10 mouse cellular contexts compared by ENCODE assay signal in the genomic region with DNA sequence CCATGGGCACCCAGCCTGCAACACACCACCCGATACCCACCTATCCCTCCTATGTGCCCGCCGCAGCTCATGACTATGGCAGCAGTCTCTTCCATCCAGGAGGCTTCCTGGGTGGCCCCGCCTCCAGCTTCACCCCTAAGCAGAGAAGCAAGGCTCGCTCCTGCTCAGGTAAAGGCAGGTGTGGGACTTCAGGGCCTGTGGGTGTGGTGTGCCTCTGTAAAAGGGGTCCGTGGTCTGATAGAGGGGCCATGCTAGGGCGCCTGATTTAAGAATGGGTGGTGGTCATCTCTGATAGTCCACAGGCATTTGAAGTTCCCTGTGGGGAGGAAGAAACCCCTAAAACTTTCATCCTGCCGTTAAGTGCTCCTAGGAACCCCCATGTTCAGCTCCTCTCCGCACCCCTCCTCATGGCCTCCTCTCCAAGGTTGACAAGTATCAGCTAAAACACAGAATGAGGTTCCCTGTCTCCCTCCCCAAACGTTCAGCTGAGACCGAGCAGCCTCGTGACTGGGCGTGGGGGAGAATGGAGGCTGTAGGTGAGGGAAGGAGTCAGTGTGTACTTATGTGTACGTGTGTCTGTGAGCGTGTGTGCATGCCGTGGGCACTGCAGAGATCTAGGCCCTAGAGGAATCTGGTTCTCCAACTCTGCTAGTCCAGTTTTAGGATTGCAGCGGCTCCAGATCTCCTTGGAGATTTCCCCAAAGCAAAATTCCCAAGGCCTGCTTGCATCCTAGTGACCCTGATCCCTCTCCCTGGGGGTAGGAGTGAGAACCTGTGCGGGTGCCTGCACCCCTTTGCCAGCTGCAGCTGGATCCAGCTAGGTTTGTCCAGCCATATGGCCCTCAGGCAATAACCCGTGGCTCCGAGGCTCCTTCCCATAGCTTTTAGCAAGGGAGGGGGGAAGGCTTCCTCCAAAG. TPM values are rescaled to one million over a fixed set of nuclear protein-coding genes. Genes with fewer than 3 reads are reported as not detected.
DNase-seq lines count a peak whose midpoint lies in the region; ATAC-seq and TF ChIP-seq lines count a peak whose summit lies in the region.
"Had no signal": no experiment of that assay in that cellular context is flagged by ENCODE, and none has a peak within 500 bp of the region (broad histone marks: within the 10 kb centered on the region; RNA-seq: fewer than 3 reads in every experiment).

No protein-coding gene starts in this region.

- peaks cover 4% of the 10 kb centered on the region; the same call in 1 of the 2 replicates for H3K4me1 ChIP-seq in forebrain, embryonic 14.5 days (ENCODE audit: control insufficient read depth, insufficient read depth, low read length)
- 0 out of 2 replicates have a peak, but pooled peaks cover 6% of the 10 kb centered on the region for H3K4me1 ChIP-seq in forebrain, postnatal 0 days (ENCODE audit: insufficient read depth)
- H3K4me1 ChIP-seq in megakaryocyte, embryonic 14.5 days, result peaks cover 97% of the 10 kb centered on the region
- H3K4me1 ChIP-seq in neural tube, embryonic 15.5 days, result peaks cover 36% of the 10 kb centered on the region

- DNase-seq in forebrain, embryonic 14.5 days (ENCODE audit: low spot score), result peak; percentile 3
- no peak for DNase-seq in forebrain, postnatal 0 days
- peak; percentile 36 to 52 for DNase-seq in kidney, postnatal 25 days
- DNase-seq in gastrocnemius, postnatal 14 days, result no peak
- DNase-seq in testis, postnatal 14 days (ENCODE audit: low spot score), result no peak
- DNase-seq: adrenal gland, postnatal 36 days had no signal

- H3K4me2 ChIP-seq in forebrain, embryonic 14.5 days (ENCODE audit: low read length), result no peak overlapping the region
- no peak overlapping the region for H3K4me2 ChIP-seq in forebrain, postnatal 0 days (ENCODE audit: low read depth)
- 0 out of 2 replicates have a peak overlapping the region, but pooled peaks have one; percentile 58 for H3K4me2 ChIP-seq in neural tube, embryonic 15.5 days

- H3K27ac ChIP-seq in forebrain, embryonic 14.5 days (ENCODE audit: low read depth, low read length), result no peak overlapping the region
- H3K27ac ChIP-seq in forebrain, postnatal 0 days (ENCODE audit: low read depth, low read length), result no peak overlapping the region
- H3K27ac ChIP-seq in neural tube, embryonic 15.5 days (replicated peaks), result no peak overlapping the region

- intact Hi-C loops in gastrocnemius, postnatal 14 days (cut with DNase I; ENCODE audit: low total_unique reads), result loop anchor here (5.0 kb wide), 1 partner anchor 41 kb away; no protein-coding TSS in a partner anchor

- peaks cover 97% of the 10 kb centered on the region for H3K27me3 ChIP-seq in forebrain, embryonic 14.5 days (replicated peaks; ENCODE audit: control insufficient read depth, insufficient read depth, low read length)
- peaks cover 91% of the 10 kb centered on the region for H3K27me3 ChIP-seq in forebrain, postnatal 0 days (ENCODE audit: insufficient read depth, low read length)
- peaks cover 58% of the 10 kb centered on the region for H3K27me3 ChIP-seq in megakaryocyte, embryonic 14.5 days (replicated peaks)
- peaks cover 93% of the 10 kb centered on the region for H3K27me3 ChIP-seq in neural tube, embryonic 15.5 days (replicated peaks)

- WGBS in forebrain, embryonic 14.5 days, result 5% methylated on average over 20 of the region's 20 CpGs
- WGBS in forebrain, postnatal 0 days, result 9% methylated on average over 20 of the region's 20 CpGs
- 6% methylated on average over 20 of the region's 20 CpGs for WGBS in neural tube, embryonic 15.5 days

- ATAC-seq in forebrain, embryonic 14.5 days, result no peak
- ATAC-seq in forebrain, postnatal 0 days, result no peak
- ATAC-seq in megakaryocyte, adult 5-6 weeks (ENCODE audit: poor library complexity, severe bottlenecking), result no peak
- ATAC-seq in neural tube, embryonic 15.5 days (ENCODE audit: low FRiP score), result no peak
- ATAC-seq: CD4-positive, CD25-positive, alpha-beta regulatory T cell, adult 4 months had no signal

- H3K4me3 ChIP-seq in forebrain, embryonic 14.5 days (ENCODE audit: low read depth, low read length), result no peak overlapping the region
- no peak overlapping the region for H3K4me3 ChIP-seq in forebrain, postnatal 0 days (ENCODE audit: low read depth, low read length)
- H3K4me3 ChIP-seq in megakaryocyte, embryonic 14.5 days (replicated peaks), result peak overlapping the region; percentile 97
- peak overlapping the region; percentile 39; the same call in 1 of the 2 replicates for H3K4me3 ChIP-seq in neural tube, embryonic 15.5 days (replicated peaks)

- TF ChIP-seq CTCF in forebrain, postnatal 0 days (IDR thresholded peaks at IDR 0.05; ENCODE audit: low read depth), result no peak

- H3K36me3 ChIP-seq in forebrain, embryonic 14.5 days (ENCODE audit: control insufficient read depth, insufficient read depth, low read length), result no peaks in the 10 kb centered on the region
- H3K36me3 ChIP-seq in forebrain, postnatal 0 days (ENCODE audit: insufficient read depth), result no peaks in the 10 kb centered on the region
- peaks cover 55% of the 10 kb centered on the region for H3K36me3 ChIP-seq in megakaryocyte, embryonic 14.5 days (replicated peaks; ENCODE audit: low read length)
- H3K36me3 ChIP-seq in neural tube, embryonic 15.5 days, result no peaks in the 10 kb centered on the region

- no peak overlapping the region for H3K9ac ChIP-seq in forebrain, embryonic 14.5 days (ENCODE audit: low read length)
- H3K9ac ChIP-seq in forebrain, postnatal 0 days, result no peak overlapping the region
- no peak overlapping the region for H3K9ac ChIP-seq in neural tube, embryonic 15.5 days (replicated peaks)

- H3K9me3 ChIP-seq in forebrain, embryonic 14.5 days (replicated peaks; ENCODE audit: control insufficient read depth, low read length), result no peaks in the 10 kb centered on the region
- H3K9me3 ChIP-seq in forebrain, postnatal 0 days (ENCODE audit: low read length), result no peaks in the 10 kb centered on the region
- H3K9me3 ChIP-seq in megakaryocyte, embryonic 14.5 days, result no peaks in the 10 kb centered on the region
- no peaks in the 10 kb centered on the region for H3K9me3 ChIP-seq in neural tube, embryonic 15.5 days (replicated peaks)

RNA-seq across cellular contexts. Expression of a gene that starts 7.3 kb away (rescaled TPM):
- 1.5 and 1.6 TPM in 2 replicates for polyA plus RNA-seq in forebrain, embryonic 14.5 days (2014; fragmentation: Nextera tagmentation; extraction: Ambion mirVana)
- total RNA-seq in forebrain, postnatal 0 days (2014; rRNA removed), result 1.2 and 2.3 TPM in 2 replicates
- polyA plus RNA-seq in forebrain, postnatal 0 days (2015; fragmentation: Nextera tagmentation; extraction: Ambion mirVana), result 4.6 and 5.6 TPM in 2 replicates
- polyA plus RNA-seq in megakaryocyte, embryonic 14.5 days (2012; ENCODE audit: insufficient read depth, low replicate concordance), result 160 and 266 TPM in 2 replicates
- 21.4 and 22.3 TPM in 2 replicates for total RNA-seq in megakaryocyte, adult 5-6 weeks (2015)
- total RNA-seq in megakaryocyte, adult 5-6 weeks (2017), result 11.3 and 13.5 TPM in 2 replicates
- 7.2 and 14.3 TPM in 2 replicates for polyA plus RNA-seq in neural tube, embryonic 15.5 days (2015; fragmentation: Nextera tagmentation; extraction: Ambion mirVana)
- total RNA-seq in gastrocnemius, postnatal 14 days (2021), result 1 to 10 TPM; 5.4 to 7.4 TPM

RNA-seq across cellular contexts. Expression of a gene that starts 21.1 kb away (rescaled TPM):
- not detected in 2 replicates for polyA plus RNA-seq in forebrain, embryonic 14.5 days (2014; fragmentation: Nextera tagmentation; extraction: Ambion mirVana)
- total RNA-seq in forebrain, postnatal 0 days (2014; rRNA removed), result not detected in 2 replicates
- polyA plus RNA-seq in forebrain, postnatal 0 days (2015; fragmentation: Nextera tagmentation; extraction: Ambion mirVana), result not detected in 2 replicates
- not detected in 2 replicates for polyA plus RNA-seq in megakaryocyte, embryonic 14.5 days (2012; ENCODE audit: insufficient read depth, low replicate concordance)
- total RNA-seq in megakaryocyte, adult 5-6 weeks (2015), result not detected in 2 replicates
- not detected in 2 replicates for total RNA-seq in megakaryocyte, adult 5-6 weeks (2017)
- polyA plus RNA-seq in neural tube, embryonic 15.5 days (2015; fragmentation: Nextera tagmentation; extraction: Ambion mirVana), result not detected in 2 replicates
- not detected for total RNA-seq in gastrocnemius, postnatal 14 days (2021)
- total RNA-seq: adrenal gland, postnatal 36 days had no signal
- polyA plus RNA-seq: CD4-positive, CD25-positive, alpha-beta regulatory T cell, adult 4 months had no signal

Comparison
In these comparisons a context has a peak if more than half of its experiments do, and no peak if none do; other contexts are left out.
1. DNase-seq: peak in forebrain, embryonic 14.5 days (single experiment) and kidney, postnatal 25 days (2 of 2); none in forebrain, postnatal 0 days (single experiment), gastrocnemius, postnatal 14 days (single experiment) and testis, postnatal 14 days (single experiment).
2. H3K4me3 ChIP-seq: peak in megakaryocyte, embryonic 14.5 days (single experiment) and neural tube, embryonic 15.5 days (single experiment); none in forebrain, embryonic 14.5 days (single experiment) and forebrain, postnatal 0 days (single experiment).
3. RNA of a gene that starts 7.3 kb away (polyA plus RNA-seq): 160 to 266 TPM in megakaryocyte, embryonic 14.5 days; 7.2 to 14.3 TPM in neural tube, embryonic 15.5 days, 4.6 to 5.6 TPM in forebrain, postnatal 0 days and 1.5 to 1.6 TPM in forebrain, embryonic 14.5 days; every median in the first group is over 10 times any median in the second.